Mouse (Mus musculus) CD4-positive naive resting alpha-beta T cell, adult 57 days (primary cell): ENCODE results near the gene Mrpl52. TPM values are rescaled to one million over a fixed set of nuclear protein-coding genes. Genes with fewer than 3 reads are reported as not detected.

Experiments
- total RNA-seq: library from RNA; stranded (reverse); gene quantifications from one replicate; pipeline ENCODE4 v1.2.4, GENCODE M21; 2023

Mrpl52 gene
- total RNA-seq = 71.9 TPM

DNA sequence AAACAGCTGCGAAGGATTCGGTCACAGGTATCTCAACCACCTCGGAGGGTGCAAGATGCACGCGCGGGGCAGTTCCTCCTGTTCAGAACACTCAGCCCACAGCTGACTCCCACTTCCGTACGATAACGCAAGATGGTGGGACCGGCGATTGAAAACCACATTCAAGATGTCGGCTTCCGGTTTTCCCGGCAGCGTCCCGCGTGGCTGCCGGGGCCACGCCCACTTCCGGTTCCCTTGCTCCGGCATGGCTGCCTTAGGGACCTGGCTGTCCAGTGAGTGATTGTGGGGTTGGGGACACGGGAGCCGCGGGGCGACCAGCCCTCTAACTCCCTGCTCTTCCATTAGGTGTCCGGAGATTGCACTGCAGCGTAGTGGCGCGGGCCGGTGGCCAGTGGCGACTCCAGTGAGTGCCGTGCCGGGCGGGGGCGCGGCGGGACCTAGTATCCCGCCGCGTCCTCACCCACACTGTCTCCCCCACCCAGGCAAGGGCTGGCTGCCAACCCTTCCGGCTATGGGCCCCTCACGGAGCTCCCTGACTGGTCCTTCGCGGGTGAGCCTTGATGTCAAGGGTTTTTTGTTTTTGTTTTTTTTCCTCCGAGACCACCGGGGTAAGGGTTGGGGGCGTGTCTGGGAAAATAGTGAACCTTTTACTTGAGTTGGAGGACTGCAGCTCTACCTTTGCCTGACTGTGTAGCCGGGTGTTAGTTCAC, at the start of gene Mrpl52:
Gene Mrpl52 (plus strand): TSS at position 221 of the 710 bp plus-strand sequence.

DNA sequence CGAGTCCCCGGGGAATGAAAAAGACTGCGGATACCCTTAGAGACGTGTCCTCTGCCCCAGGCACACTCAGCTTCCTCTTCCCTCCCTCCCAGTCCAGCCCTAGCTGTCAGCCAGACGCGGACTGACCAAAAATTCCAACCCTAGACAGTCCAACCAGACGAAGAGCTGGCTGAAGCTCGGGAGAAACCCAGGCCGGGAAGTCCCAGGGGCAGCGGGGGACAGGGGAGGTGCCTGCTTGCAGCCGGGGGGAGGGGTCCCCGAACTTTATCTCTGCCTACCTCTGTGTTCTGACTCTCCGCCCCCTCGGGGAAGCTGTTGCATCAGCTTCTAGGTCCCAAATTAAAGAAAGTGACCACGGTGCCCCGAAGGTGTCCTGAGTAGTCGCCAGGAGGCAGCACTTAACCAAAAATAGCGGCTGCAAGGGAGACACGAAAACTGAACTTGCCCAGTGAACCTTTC, 9.1 kb upstream of the Mrpl52 start, which contains the start of gene Slc7a7:
Gene Slc7a7 (minus strand): TSS at position 158 of the 459 bp plus-strand sequence.

DNA sequence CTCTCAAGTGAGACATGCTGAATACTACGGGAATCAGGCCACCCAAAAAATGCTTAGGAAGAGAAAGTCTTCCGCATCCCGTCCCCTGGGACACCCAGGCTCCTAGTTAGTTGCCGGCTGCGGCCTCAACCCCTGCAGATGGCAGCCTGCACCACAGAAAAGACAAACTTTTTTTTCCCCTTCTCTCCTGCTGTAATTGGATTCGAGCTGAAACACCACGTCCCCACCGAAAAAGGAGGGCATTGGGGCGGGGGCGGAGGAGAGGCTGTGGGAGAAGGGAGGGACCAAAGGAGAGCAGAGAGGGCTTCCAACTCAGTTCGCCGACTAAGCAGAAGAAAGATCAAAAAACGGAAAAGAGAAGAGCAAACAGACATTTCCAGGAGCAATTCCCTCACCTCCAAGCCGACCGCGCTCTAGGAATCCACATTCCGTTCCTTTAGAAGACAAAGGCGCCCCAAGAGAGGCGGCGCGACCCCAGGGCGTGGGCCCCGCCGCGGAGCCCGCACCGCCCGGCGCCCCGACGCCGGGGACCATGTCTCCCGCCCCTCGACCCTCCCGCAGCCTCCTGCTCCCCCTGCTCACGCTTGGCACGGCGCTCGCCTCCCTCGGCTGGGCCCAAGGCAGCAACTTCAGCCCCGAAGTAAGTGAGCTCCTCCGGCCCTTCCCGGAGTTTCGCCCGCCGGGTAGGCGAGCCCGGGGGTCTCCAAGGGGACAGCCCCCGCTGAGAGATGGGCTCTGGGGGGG, 4.8 kb downstream of the Mrpl52 start, which contains the start of gene Mmp14:
Gene Mmp14 (plus strand): TSS at position 279 of the 744 bp plus-strand sequence.

DNA sequence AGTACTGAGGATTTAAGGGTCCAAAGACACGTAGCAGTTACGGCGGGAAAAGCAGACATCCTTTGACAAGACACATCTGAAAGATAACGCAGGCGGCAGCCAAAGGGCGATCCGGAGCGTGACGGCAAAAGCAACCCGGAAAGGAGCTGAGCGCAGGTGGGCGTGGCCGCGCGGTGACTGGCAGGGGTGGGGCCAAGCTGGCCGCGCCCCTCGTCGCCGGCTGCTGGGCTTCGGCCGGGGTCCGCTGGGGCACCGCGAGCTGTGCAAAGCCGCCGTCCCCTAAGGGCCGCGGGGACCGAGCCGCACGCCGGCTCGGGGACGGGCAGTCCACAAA, 37.2 kb downstream of the Mrpl52 start, which contains the start of gene Lrp10:
Gene Lrp10 (plus strand): TSS at position 179 of the 334 bp plus-strand sequence.

DNA sequence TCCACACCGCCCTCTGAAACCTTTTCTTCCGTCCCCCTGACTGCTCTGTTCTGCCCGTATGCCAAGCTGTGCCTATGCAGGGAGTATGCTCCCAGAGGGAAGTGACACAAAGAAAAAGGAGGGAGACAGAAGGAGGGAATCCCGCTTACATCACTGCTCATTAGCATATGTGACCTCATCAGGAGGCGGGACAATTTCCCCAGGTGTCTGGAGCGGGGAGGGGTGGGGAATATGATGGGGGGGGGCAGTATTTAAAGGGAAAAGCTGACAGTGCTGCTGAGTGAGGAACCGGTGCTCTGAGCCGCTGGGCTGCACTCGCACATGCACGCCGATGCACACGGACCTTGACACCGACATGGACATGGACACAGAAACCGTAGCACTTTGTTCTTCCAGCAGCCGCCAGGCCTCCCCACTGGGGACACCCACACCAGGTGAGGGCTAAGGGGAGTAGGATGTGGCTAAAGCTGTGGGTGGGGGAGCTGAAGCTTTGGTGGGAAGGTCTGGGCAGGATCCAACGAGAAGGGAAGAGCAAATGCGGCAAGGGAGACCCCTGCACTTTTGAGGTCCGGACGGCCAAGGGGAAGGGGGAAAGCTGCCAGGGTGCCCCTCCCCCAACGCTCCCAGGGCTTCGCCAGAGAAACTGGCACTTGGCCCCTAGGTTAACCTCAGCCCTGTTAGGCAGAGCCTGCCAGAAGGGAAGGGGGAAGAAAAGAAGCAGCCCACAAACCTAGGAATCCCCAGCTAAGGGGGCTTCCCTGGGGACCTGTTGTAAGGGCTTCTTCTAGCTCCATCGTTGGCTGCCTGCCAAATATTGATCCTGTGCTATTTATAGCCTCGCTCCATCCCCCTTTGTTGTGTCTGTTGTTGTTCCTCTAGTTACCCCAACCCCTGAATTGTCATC, 49.5 kb downstream of the Mrpl52 start, which contains the start of gene Rem2:
Gene Rem2 (plus strand): TSS at position 160 of the 904 bp plus-strand sequence.

Other genes with a start within 250 kb of the Mrpl52 start
- 148 TPM for gene Dad1, start 172.8 kb upstream of the Mrpl52 start, total RNA-seq
- gene Abhd4, start 172.7 kb upstream of the Mrpl52 start, total RNA-seq = 7.9 TPM
- not detected for gene Olfr49, start 142.0 kb upstream of the Mrpl52 start, total RNA-seq
- 79.1 TPM for gene Oxa1l, start 66.1 kb upstream of the Mrpl52 start, total RNA-seq
- 1.2 TPM for gene Slc7a7, start 9.1 kb upstream of the Mrpl52 start, total RNA-seq
- 2.3 TPM for gene Mmp14, start 4.7 kb downstream of the Mrpl52 start, total RNA-seq
- 157 TPM for gene Lrp10, start 37.2 kb downstream of the Mrpl52 start, total RNA-seq
- not detected for gene Rem2, start 49.2 kb downstream of the Mrpl52 start, total RNA-seq
- gene Prmt5, start 90.6 kb downstream of the Mrpl52 start, total RNA-seq = 33.7 TPM
- gene Haus4, start 127.7 kb downstream of the Mrpl52 start, total RNA-seq = 14.4 TPM
- gene Ajuba, start 150.6 kb downstream of the Mrpl52 start, total RNA-seq = 0.27 TPM
- 9.3 TPM for gene 4931414P19Rik, start 179.1 kb downstream of the Mrpl52 start, total RNA-seq
- gene Psmb5, start 191.1 kb downstream of the Mrpl52 start, total RNA-seq = 53.8 TPM
- not detected for gene Psmb11, start 194.5 kb downstream of the Mrpl52 start, total RNA-seq
- not detected for gene Gm17606, start 214.0 kb downstream of the Mrpl52 start, total RNA-seq
- 12.8 TPM for gene Cdh24, start 214.5 kb downstream of the Mrpl52 start, total RNA-seq